Mouse (Mus musculus): ENCODE results near the gene Mrps15. TPM values are rescaled to one million over a fixed set of nuclear protein-coding genes. Genes with fewer than 3 reads are reported as not detected.

Gene Mrps15
- total RNA-seq, 4 experiments from 2014 or later = 66.9 to 90.0 (median 81.3) TPM

Other genes with a start within 250 kb of the Mrps15 start
- gene Csf3r, start 22.4 kb upstream of the Mrps15 start, total RNA-seq (2022) = 1 to 10 TPM in 3 of 4 experiments, under 1 TPM in 1; 0.66 to 5.4 (median 1.2) TPM
- 1 to 10 TPM; 1.4 to 3.0 (median 2.2) TPM for gene Oscp1, start 11.6 kb downstream of the Mrps15 start, total RNA-seq (2022)
- 10 to 100 TPM; 17.3 to 19.5 (median 18.4) TPM for gene Lsm10, start 49.7 kb downstream of the Mrps15 start, total RNA-seq (2022)
- 10 to 100 TPM; 37.8 to 61.9 (median 52.4) TPM for gene Stk40, start 57.0 kb downstream of the Mrps15 start, total RNA-seq (2022)
- 10 to 100 TPM in 1 of 4 experiments, 1 to 10 TPM in 3; 7.3 to 12.4 (median 9.0) TPM for gene Eva1b, start 100.8 kb downstream of the Mrps15 start, total RNA-seq (2022)
- gene Sh3d21, start 116.6 kb downstream of the Mrps15 start, total RNA-seq (2022) = 1 to 10 TPM; 1.6 to 2.2 (median 2.1) TPM
- 100 to 1,000 TPM; 112 to 128 (median 121) TPM for gene Thrap3, start 155.8 kb downstream of the Mrps15 start, total RNA-seq (2022)
- 100 to 1,000 TPM; 266 to 279 (median 267) TPM for gene Map7d1, start 209.4 kb downstream of the Mrps15 start, total RNA-seq (2022)
- 10 to 100 TPM; 45.4 to 56.5 (median 51.6) TPM for gene Trappc3, start 215.4 kb downstream of the Mrps15 start, total RNA-seq (2022)
- gene Col8a2, start 239.9 kb downstream of the Mrps15 start, total RNA-seq (2022) = under 1 TPM; 0.35 to 0.91 (median 0.46) TPM